Mouse (Mus musculus) CD4-positive naive resting alpha-beta T cell, adult 76 days (primary cell): ENCODE measurements around the gene Adra2c. TPM values are rescaled to one million over a fixed set of nuclear protein-coding genes. Genes with fewer than 3 reads are reported as not detected.

Source experiments
- total RNA-seq: library from RNA; stranded (reverse); gene quantifications from one replicate; pipeline ENCODE4 v1.2.4, GENCODE M21; 2023

Adra2c gene
- total RNA-seq = not detected

DNA sequence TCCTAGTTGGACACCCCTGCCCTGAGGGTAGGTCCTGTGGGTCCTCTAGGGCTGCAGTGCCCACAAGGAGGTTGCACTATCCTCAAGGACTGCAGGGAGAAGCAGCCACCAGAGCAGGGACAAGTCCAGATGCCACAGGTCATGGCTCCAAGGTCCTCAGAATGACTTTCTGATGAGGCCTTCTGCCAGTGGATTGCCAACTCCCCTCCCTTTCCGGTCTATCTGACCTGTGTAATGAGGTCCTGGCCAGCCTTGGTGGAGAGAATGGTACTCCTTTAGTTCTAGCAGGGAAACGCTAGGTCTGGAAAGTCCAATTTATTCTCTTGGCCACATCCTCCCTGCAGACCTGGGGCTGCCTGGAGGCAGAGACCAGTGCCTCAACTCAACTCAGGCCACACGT, at the start of gene Adra2c:
TSS of gene Adra2c (plus strand) at position 301 of the 400 bp plus-strand sequence.

Other genes starting within 250 kb of the Adra2c start
- gene Hgfac, start 236.8 kb upstream of the Adra2c start, total RNA-seq = not detected
- gene Dok7, start 221.6 kb upstream of the Adra2c start, total RNA-seq = not detected
- 53.6 TPM for gene Lrpap1, start 172.6 kb upstream of the Adra2c start, total RNA-seq
- gene Hmx1, start 110.8 kb downstream of the Adra2c start, total RNA-seq = not detected
- gene Cpz, start 247.4 kb downstream of the Adra2c start, total RNA-seq = not detected